Mouse (Mus musculus): Measurements from ENCODE around the gene Ms4a4b.

DNA sequence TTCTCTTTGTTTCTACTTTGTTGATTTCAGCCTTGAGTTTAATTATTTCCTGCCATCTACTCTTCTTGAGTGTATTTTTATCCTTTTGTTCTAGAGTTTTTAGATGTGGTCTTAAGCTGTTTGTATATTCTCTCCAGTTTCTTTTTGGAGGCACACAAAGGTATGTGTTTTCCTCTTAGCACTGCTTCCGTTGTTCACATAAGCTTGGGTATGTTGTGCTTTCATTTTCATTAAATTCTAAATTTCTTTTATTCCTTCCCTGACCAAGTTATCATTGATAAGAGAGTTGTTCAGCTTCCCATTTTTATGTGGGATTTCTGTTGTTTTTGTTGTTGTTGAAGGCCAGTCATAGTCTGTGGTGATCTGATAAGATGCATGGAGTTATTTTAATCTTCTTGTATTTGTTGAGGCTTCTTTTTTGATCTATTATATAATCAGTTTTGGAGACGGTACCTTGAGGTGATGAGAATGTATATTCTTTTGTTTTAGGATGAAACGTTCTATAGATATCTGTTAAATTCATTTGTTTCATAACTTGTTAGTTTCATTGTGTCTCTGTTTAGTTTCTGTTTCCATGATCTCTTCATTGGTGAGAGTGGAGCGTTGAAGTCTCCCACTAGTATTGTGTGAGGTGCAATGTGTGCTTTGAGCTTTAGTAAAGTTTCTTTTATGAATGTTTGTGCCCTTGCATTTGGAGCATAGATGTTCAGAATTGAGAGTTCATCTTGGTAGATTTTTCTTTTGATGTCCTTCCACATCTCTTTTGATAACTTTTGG, 8.1 kb upstream of the Ms4a4b start:
- no peak for TF ChIP-seq POLR2A (IDR thresholded peaks at IDR 0.05; ENCODE audit: control insufficient read depth, low read depth, low read length)
- no peak for TF ChIP-seq CTCF (IDR thresholded peaks at IDR 0.05; ENCODE audit: control insufficient read depth, insufficient read depth, insufficient replicate concordance, low read depth, low read length)
